Mouse (Mus musculus) kidney, adult 18-20 months (tissue): ENCODE data around the gene Lrrc41.

ENCODE experiments used
- DNase-seq: peaks from one replicate; pipeline ENCODE4 v3.0.0; 2021

Gene Lrrc41

DNA sequence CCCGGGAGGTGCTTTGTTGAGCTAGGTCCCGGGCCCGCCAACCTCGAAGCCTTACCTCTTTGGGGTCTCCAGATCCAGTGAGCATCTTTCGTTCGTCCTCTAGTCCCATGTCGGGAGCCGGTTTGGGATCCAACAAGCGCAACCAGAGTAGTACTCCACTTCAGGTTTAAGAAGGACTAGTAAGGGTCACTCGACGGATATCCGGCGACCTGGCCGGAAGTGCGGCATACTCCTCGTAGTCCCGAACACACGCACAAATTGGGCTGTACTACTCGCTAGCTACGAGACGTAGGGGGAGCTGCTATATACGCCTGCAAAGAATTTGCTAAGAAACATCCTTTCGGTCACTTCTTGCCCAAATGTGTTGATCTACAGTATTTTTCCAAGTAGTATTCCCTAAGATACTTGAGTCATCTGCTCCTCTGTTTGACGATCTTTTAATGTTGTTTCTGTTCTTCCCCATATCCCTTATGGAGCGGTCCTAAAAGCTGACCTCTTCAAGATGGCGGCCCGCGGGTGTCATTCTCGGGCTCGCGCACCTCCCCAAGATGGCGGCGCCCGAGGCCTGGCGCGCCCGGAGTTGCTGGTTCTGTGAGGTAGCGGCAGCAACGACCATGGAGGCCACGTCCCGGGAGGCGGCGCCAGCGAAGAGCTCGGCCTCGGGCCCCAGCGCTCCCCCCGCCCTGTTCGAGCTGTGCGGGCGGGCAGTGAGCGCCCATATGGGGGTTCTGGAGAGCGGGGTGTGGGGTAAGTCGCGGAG lies at the start of gene Lrrc41, which contains the start of gene Uqcrh:
TSS of gene Lrrc41 (plus strand) at position 409 of the 760 bp plus-strand sequence.
TSS of gene Uqcrh (minus strand) at position 211 of the 760 bp plus-strand sequence.
- peak; percentile 96 for DNase-seq

DNA sequence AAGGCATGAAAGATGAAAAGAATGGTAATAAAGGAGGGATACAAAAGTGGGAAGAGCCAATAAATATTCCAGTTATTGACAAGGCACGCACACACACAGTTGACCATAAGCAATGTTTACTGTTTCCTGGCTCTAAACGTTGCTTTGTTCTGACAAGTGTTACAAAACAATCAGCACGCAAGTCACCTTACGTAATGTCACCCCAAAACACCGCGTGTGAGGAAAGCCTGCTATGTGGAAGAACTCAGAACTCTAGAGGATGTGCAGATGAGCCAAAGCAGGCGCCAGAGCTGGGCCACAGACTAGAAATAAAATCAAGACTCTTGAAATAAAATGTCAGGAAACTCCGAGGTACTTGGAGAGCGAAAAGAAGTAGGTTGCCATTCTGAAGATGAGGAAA lies 42.2 kb upstream of the Lrrc41 start:
- DNase-seq: no peak

DNA sequence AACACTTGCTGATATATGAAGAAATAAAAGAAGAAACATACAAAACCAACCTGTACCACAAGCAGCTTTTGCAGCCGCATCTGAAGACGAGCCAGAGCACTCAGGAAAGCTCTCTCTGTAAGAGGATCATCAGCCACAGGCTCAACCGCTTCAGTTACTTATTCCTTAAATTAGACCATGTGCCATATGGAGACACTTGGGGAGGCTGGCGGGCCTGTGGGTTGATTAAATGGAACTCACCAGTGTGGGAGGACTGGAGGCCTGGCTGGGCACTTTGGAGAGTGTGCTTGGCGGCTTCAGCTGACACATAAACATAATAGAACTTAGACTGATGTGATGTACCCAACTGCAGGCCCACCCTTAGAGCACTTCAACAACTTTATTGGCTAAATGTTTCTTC lies 41.7 kb upstream of the Lrrc41 start:
- DNase-seq: no peak

DNA sequence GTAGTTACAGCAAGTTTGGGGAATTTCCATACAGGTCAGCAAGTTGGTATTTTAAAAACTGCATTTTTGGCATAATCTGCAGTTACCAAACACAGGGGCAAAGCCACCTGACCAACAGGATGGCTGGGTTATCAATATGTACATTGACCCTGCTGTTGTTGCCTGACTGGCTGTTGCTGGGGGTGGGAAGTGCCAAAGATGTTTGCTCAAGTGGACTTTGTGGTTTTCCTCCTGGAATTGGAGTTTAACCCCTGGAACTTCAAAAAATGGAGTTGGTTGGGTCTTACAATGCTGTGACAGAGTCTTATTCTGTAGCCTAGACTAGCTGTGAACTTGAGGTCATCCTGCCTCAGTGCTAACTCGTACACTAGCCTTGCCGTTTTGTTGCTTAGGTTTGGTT lies 34.6 kb upstream of the Lrrc41 start:
- DNase-seq: no peak

DNA sequence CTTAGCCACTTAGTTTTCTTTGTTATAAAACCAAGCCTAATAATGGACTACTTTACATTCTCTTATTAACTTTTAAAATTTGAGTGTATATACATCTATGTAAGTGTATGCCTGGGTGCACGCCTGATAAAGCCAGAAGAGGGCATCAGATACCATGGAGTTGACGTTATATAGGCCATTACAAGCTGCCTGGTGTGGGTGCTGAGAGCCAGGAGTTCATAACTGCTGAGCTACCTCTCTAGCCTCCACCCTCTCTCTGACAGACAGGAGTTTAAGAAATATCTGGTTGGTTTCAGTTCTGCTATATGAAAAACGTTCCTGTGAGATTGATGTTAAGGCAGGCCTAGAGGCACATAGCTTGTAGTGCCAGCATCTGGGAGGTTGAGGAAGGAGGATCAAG lies 32.9 kb upstream of the Lrrc41 start:
- DNase-seq: no peak

DNA sequence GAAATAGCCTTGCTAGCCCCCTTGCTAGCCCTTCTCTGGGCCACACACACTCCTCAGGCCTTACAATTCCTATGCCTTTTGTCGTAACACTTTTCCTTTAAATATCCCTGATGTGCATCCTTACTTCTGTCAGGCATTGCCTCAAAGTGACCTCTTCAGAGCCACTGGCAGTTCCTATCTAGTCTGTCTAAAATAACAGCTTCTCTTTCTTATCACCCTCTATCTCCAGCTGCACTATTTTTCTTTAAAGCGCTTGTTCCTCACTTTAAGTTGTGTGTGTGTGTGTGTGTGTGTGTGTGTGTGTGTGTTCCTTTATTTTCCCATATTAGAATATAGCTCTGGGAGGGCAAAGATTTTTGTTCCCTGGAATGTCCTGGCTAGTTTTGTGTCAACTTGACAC lies 28.5 kb upstream of the Lrrc41 start:
- no peak for DNase-seq

DNA sequence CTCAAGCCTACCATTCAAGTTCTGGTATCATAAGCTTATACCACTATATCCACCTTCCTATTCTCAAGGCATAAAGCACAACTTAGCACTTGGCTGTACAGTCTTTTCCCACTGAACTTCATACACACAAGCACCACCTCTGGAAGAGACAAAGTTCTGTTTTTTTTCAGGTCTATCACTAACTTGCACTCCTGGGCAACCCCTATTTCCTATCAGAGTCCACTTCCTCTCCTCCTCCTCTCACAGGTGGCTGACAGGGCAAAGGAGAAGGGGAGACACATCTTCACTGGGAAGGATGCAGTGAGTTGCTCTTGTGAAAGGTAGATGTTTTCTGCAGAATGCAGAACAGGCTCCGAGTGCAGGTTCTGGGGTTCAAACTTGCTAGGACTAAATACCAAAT lies 27.4 kb upstream of the Lrrc41 start:
- no peak for DNase-seq

DNA sequence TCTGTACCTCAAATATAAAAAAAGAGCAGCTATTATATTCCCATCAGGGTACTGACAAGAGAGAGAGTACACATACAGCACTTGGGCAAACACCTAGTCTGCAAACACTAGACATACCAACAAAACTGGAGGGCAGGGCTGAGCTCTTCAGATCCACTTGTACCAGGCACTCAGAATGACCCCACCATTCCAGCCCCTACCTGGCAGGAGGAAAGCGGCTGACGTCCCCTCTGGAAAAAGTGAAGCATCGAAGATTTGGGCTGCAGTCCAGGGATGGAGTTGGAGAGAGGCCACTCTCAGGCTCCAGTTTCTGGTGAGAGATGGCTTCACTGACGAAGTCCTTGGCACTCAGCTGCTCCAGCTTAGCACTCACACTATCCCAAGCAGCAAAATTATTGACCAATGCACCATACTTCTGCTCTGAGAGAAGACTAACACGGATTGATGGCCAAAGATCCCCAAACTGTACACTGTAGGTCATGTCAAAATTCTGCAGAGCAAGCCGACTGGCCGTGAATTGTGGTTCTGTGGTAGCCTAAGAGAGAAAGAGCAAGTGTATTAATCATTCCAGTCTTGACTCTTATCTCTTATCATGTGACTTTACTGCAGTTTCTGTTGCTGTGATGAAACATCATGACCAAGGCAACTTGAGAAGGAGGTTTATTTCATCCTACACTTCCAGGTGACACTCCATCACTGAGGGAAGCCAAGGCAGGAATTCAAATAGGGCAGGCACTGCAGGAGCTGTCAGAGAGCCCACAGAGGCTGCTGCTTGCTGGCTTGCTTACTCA lies 26.7 kb upstream of the Lrrc41 start:
- DNase-seq: no peak

DNA sequence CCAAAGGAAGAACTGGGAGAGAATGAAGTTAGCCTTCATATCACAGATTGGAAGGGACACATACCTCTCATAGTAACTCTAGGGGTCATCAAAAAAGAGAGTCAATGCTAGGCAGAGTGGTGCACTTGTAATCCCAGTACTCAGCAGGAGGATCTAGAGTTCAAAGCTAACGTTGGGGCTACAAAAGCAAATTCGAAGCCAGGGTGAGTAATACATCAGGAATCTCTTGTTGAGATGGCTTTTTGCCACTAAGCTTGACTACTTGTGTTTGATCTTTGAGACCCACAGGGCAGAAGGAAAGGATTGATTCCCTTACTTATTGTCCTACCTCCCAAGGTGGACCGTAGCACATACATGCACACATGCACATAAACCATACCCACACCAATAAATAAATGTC lies 25.9 kb upstream of the Lrrc41 start:
- DNase-seq: no peak

DNA sequence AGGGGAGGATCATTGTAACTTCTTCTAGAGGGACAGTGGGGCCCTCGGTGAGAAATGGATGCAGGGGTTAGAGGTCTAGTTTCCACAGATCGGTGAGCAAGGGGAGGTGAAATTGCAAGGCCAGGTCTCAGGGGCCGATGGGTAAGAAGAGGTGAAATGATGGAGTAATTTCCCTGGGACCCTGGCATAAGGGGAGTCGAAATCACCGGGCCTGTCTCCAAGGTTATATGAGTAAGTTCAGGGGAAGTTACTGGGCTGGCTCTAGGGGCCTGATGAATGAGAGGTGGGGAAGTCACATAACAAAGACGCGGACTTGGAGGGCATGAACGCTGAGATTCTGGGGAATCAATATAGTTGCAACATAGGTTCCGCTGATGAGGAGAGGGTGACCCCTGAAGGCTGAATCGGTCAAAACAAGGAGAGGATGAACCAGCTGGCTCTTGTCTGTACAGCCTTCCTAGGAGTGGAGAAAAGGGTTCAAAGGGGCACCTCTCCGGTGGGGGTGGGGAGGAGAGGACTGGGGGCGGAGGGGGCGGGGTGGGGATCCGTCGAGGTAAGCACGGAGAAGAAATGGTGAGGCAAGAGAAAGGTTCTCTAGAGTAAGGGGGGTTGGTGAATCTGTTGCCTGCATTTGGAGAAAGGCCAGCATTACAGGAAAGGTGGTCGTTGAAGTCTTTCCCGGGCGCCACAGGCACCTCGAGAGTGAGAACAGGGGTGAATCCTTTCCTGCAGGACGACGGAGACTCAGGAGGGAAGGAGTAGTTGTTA lies 22.4 kb upstream of the Lrrc41 start:
- peak; percentile 61 for DNase-seq

DNA sequence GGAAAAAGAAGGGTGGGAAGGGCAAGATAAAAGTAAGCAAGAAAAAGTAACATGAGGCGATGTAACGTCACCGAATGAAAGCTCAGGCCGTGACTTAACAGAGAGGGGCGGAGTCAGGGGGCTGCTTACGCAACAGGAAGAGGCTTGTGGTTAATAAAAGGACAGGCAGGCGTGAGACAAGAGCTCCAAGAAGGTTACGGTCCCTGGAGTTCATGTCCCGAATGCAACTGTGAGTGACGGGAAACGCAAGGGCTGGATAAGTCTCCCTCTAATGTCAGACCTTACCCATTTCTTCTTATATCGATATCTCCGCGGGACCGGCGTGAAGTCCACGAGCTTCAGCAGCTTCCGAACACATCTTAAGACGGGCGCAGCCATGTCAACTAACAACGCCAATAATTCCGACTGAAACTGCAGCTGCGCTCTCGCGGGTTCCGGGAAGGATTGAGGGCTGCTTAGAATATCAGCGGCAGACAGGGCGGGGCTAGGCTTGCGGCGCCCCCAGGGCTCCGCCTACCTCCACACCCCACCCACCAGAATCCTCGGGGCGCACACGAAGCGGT lies 21.6 kb upstream of the Lrrc41 start, which contains the start of gene Nsun4:
TSS of gene Nsun4 (minus strand) at position 478 of the 563 bp plus-strand sequence.
- peak; percentile 93 for DNase-seq

DNA sequence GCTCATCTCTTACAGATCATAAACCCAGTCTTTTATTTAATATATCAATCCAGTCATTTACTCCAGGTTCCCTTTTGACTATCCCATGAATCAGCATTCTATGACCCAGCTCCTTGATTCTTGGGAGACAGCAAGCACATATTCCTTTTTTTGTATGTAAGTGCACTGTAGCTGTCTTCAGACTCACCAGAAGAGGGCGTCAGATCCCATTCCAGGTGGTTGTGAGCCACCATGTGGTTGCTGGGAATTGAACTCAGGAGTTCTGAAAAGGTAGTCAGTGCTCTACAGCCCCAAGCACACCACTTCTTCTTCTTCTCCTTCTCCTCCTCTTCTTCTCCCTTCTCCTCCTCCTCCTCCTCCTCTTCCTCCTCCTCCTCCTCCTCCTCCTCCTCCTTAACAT lies 17.5 kb upstream of the Lrrc41 start:
- no peak for DNase-seq

DNA sequence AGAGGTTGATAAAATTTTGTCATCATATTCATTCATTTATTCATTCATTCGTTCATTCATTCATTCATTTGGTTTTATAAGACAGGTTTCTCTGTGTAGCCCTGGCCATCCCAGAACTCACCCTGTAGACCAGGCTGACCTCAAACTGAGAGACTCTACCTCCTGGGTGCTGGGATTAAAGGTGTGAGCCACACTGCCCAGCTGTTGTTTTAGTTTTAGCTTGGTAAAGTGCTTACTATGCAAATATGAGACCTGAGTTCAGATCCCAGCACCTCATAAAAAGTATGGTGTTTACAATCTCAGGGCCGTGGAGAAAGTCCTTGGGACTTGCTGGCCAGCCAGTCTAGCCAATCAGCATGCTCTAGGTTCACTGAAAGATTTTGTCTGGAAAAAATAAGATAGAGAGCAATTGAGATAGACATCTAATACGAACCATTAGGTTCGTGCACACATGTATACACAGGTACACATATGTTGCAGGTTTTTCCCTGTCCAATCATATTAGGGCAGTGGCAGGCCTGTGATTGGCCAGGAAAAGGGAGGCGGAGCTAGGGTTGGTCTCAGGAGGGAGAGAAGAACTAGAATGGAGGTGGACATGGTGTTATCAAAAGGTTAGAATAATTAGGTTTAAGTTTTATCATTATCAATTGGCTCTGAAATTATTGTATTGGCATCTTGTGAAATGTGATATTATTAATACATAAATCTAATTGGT lies 15.9 kb upstream of the Lrrc41 start:
- no peak for DNase-seq

DNA sequence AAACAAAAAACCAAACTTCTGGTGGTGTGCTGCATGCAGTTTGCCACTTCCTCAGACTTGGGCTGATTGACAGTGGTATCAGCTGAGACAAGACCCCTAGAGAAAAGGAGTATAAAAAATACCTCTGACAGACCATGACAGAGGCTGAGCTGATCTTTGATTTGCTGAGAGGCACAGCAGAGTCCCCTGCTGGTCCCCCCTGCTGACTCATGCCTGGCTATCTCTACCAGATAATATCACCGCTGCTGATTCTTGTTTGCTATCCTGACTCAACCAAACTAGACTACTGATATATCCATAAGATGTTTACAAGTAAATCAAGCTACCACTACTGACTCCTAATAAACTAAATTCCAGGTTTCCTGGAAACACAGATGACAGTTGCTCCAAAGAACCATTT lies 11.2 kb upstream of the Lrrc41 start:
- no peak for DNase-seq

DNA sequence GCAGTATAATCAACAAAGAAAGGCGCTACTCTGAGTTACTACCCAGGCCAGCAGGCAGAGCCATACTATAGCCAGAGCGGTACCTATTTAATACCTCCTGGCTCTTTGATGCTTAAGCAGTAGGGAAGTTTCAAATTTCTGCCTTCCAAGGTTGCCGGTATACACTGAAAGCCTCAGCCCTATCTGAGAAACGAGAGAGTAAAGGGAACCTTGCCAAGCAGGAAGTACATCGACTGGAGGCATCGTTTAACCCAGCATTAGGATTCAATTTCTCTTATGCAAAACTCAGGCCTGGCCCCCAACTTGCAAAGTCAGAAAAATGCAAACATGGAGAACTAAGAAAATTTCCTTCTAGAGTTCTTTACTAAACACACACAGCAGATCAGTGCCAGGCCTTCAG lies 5.0 kb upstream of the Lrrc41 start:
- no peak for DNase-seq

DNA sequence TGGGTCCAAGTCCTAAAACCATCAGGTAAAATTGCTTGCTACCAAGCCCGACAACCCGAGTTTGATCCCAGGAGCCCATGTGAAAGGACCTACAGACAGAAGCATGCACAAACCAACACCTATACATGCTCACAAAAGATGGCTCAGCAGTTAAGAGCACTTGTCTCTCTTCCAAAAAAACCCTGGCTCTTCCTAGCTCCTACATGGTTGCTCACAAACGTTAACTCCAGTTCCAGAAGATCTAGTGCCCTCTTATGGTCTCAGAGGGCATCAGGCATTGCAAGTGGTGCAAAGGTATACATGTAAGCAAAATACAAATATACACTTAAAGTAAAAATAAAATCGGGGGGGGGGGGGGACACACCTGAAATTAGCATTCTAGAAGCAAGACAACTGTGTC lies 1.9 kb upstream of the Lrrc41 start:
- no peak for DNase-seq

DNA sequence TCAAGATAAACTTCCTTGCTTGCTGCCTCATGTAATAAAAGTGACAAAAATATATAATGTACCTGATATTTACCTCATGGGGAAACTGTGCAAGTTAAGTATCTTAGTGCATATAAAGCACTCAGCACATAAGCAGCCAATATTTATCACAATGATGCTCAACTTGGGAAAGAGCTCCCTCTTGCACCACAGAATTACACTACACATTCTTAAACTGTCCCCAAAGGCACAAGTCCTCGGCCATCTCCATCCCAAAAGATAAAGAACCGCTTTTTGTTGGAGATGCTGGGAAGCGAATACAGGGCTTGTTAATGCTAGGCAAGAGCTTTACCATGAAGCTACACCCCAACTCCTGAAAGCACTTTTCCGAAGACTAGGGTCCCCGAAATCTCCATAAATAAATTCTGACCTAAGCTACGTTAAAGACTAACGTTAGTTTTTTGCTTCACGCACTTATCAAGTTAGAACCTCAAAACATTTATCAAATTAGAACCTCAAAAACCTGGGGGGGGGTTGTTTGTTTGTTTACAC lies 859 bp upstream of the Lrrc41 start:
- DNase-seq: no peak

DNA sequence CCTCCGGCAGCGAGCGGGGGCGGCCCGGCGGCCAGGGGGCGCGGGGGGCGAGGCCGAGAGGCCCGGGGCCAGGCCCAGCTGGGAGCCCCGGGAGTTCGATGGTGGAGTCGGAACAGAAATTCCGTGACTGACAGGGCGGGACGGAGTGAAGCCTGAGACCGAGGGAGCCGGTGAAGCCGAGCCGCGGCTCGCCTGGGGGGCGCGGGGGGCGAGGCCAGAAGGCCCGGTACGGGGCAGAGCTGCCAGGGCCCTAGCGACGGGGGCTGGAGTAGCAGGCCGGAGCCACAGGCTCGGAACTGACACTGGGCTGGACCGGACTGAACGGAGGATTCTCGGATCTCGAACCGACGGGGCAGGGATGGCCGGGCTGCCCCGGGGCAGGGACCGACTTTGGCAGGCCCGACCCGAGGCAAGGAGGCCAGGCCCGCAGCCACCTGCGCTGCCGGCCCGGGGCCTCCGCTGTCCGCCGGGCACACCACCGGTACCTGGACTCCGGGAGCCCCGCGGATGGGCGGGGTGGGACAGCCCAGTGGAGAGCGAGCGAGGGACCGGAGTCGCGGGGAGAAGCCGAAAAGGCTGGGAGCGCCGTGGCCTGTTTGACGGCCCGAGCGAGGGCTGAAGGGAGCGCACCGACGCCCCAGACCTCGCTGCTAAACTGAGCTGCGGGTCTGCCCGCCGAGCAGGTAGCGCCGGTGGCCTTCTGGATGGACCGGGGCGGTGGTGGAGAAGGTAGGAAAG lies 731 bp downstream of the Lrrc41 start:
- peak; percentile 81 for DNase-seq

DNA sequence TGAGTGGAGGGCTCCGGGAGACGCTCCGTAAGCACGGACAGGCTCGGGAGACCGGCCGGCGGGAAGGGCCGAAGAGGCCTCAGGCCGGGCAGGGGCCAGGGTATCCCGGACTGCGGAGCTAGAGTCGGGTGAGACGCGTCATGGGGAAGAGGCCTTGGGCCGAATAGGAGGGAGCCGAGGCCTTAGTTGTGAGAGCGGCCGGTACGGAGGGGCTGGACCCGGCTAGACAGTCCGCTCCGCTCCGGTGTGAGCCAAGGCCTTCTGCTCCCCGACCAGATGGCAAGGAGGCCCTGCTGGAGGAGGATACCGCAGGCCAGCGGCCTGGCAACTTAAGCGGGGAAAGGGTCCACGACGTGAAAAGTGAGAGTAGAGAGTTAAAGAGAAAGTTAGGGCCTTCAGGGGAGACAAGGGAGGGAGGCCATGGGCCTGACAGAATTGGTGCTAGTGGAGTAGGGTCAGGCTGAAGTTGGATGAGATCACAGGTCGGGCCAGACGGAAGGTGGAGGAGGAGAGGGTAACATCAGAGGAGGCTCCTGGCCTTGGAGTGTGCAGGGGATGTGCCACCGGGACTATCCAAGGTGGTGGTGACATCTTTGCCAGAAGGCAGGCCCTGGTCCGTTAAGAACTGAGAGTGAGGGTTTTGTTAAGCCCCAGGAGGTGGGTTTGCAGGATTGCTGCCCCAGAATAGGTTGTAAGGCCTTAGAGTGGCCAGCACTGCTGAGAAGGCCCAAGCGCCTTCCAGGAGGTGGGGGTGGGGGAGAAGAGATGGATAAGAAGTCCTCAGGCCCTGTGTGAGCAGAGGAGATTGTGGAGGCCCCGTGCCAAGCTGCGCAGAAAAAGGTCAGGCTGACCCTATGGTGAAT lies 1.5 kb downstream of the Lrrc41 start:
- peak; percentile 65 for DNase-seq
